Mouse (Mus musculus) left cerebral cortex, postnatal 4 days (tissue): ENCODE results near the gene Usp16. TPM values are rescaled to one million over a fixed set of nuclear protein-coding genes. Genes with fewer than 3 reads are reported as not detected.

Experiments used
- DNase-seq: peaks from one replicate; pipeline ENCODE4 v3.0.0-alpha.2; 2022
- intact Hi-C: fragments of 180-260 bp; cut with DNase I; formaldehyde crosslinking; loops from one replicate; pipeline ENCODE4 v1.15.1; 2025
- total RNA-seq, 2 experiments: library from RNA; stranded (reverse); gene quantifications; 2 replicates each; pipeline ENCODE4 v1.2.3; 2021

Gene Usp16
- total RNA-seq: 10 to 100 TPM; 58.8 to 68.5 TPM

- DNase-seq: peak; percentile 90
- intact Hi-C loops: no loop called here
These were observed at the start of gene Usp16 for GRCm38 (mm10) chr16:87454419-87455179. TSS of gene Usp16 (plus strand) at chr16:87454703.

GRCm38 (mm10) chr16:87405001-87405400 lies 49.5 kb upstream of the Usp16 start:
- intact Hi-C loops: no loop called here

GRCm38 (mm10) chr16:87420662-87421061 lies 33.8 kb upstream of the Usp16 start:
- no peak for DNase-seq
- intact Hi-C loops: loop anchor here (5.0 kb wide), 1 partner anchor 62 kb away; no protein-coding TSS in a partner anchor

More at GRCm38 (mm10) chr16:87405001-87405400, 49.5 kb upstream of the Usp16 start:
- DNase-seq: peak; percentile 4

GRCm38 (mm10) chr16:87427516-87427915 lies 27.0 kb upstream of the Usp16 start:
- no peak for DNase-seq
- intact Hi-C loops: no loop called here

GRCm38 (mm10) chr16:87432033-87432814 lies 22.3 kb upstream of the Usp16 start, which contains the start of gene Ltn1:
TSS of gene Ltn1 (minus strand) at chr16:87432612.
- intact Hi-C loops: no loop called here
- DNase-seq: peak; percentile 98

- intact Hi-C loops: no loop called here
- DNase-seq: no peak
These were observed 20.2 kb upstream of the Usp16 start for GRCm38 (mm10) chr16:87434266-87434665.

- intact Hi-C loops: no loop called here
- DNase-seq: no peak
These were observed 19.6 kb upstream of the Usp16 start for GRCm38 (mm10) chr16:87434946-87435345.

- DNase-seq: no peak
- intact Hi-C loops: no loop called here
These were observed 18.9 kb upstream of the Usp16 start for GRCm38 (mm10) chr16:87435411-87436205.

- intact Hi-C loops: no loop called here
- no peak for DNase-seq
These were observed 17.4 kb upstream of the Usp16 start for GRCm38 (mm10) chr16:87437096-87437495.

GRCm38 (mm10) chr16:87438697-87439096 lies 15.8 kb upstream of the Usp16 start:
- DNase-seq: no peak
- intact Hi-C loops: no loop called here

GRCm38 (mm10) chr16:87440184-87440686 lies 14.3 kb upstream of the Usp16 start, which contains the start of gene Rwdd2b:
TSS of gene Rwdd2b (minus strand) at chr16:87440573.
- intact Hi-C loops: no loop called here
- peak; percentile 93 for DNase-seq

GRCm38 (mm10) chr16:87441089-87441488 lies 13.4 kb upstream of the Usp16 start:
- no peak for DNase-seq
- intact Hi-C loops: no loop called here

GRCm38 (mm10) chr16:87442291-87442690 lies 12.2 kb upstream of the Usp16 start:
- DNase-seq: no peak
- intact Hi-C loops: no loop called here

GRCm38 (mm10) chr16:87443245-87443644 lies 11.3 kb upstream of the Usp16 start:
- intact Hi-C loops: no loop called here

GRCm38 (mm10) chr16:87444071-87444470 lies 10.4 kb upstream of the Usp16 start:
- intact Hi-C loops: no loop called here
- DNase-seq: no peak

More at GRCm38 (mm10) chr16:87443245-87443644, 11.3 kb upstream of the Usp16 start:
- DNase-seq: no peak

GRCm38 (mm10) chr16:87445110-87445509 lies 9.4 kb upstream of the Usp16 start:
- no peak for DNase-seq
- intact Hi-C loops: no loop called here

GRCm38 (mm10) chr16:87445528-87445927 lies 9.0 kb upstream of the Usp16 start:
- DNase-seq: no peak
- intact Hi-C loops: no loop called here

- intact Hi-C loops: no loop called here
- DNase-seq: no peak
These were observed 1.3 kb upstream of the Usp16 start for GRCm38 (mm10) chr16:87453226-87453625.

- intact Hi-C loops: no loop called here
- DNase-seq: no peak
These were observed 693 bp downstream of the Usp16 start for GRCm38 (mm10) chr16:87455180-87455611.

GRCm38 (mm10) chr16:87458752-87459151 lies 4.2 kb downstream of the Usp16 start:
- DNase-seq: no peak
- intact Hi-C loops: no loop called here

- DNase-seq: no peak
- intact Hi-C loops: no loop called here
These were observed 16.1 kb downstream of the Usp16 start for GRCm38 (mm10) chr16:87470579-87470978.
